Mouse (Mus musculus): ENCODE results near the gene Pgbd5.

Gene Pgbd5

GRCm38 (mm10) chr8:124346852-124347523, 92.5 kb downstream of the Pgbd5 start:
- DNase-seq (ENCODE audit: inconsistent ontology term), result peak; percentile 60

DNA sequence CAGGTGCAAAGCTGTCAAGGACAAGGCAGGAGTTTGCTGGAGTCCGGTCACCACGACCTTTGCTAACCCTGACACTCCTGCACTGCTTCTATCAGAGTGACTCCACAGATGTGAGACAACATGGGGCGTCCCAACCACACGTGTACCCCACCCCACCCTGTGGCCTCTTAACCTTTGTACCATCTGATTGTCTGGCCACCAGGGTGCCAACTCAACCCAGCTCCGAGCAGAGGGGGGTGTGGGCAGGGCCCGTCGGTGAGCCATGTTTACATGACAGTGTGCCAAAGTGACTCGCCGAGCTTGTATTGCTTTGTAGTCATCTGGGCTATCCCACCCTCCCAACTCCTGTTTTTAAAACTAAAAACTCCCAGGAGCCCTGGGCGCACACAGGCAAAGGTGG, 94.4 kb downstream of the Pgbd5 start:
- no peak for DNase-seq (ENCODE audit: inconsistent ontology term)

DNA sequence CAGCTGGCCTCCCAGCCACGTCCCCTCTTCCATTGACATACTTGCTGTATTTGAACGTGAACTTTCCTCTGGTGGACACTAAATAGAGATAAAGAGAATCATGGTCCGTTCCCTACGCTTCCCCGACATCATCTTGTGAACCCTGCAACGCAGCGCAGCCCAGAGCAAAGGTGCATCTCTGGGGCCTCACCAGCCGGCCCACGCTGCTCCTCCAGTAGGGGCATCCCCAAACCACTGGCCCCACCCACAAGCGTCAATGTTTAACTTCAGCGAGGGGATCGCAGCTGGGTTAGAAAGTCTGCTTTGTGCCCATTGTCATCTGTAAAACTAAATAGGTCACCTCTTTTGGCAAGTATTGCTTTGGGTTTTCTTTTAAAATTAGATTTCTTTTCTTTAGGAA, 95.5 kb downstream of the Pgbd5 start:
- DNase-seq (ENCODE audit: inconsistent ontology term), result no peak

DNA sequence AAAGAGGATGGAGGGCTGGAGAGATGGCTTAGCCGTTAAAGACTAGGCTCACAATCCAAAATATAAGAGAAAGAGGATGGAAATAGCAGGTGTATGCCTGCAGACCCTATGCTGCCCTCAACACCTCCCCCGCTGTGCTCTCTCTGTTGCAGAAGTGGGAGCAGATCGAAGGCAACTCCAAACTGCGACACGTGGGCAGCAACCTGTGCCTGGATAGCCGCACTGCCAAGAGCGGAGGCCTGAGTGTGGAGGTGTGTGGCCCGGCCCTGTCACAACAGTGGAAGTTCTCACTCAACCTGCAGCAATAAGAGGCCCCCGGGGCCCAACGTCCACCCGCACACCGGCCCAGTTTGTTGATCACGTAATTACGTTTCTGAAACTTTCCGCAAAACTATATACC, 96.3 kb downstream of the Pgbd5 start:
- DNase-seq (ENCODE audit: inconsistent ontology term), result no peak

DNA sequence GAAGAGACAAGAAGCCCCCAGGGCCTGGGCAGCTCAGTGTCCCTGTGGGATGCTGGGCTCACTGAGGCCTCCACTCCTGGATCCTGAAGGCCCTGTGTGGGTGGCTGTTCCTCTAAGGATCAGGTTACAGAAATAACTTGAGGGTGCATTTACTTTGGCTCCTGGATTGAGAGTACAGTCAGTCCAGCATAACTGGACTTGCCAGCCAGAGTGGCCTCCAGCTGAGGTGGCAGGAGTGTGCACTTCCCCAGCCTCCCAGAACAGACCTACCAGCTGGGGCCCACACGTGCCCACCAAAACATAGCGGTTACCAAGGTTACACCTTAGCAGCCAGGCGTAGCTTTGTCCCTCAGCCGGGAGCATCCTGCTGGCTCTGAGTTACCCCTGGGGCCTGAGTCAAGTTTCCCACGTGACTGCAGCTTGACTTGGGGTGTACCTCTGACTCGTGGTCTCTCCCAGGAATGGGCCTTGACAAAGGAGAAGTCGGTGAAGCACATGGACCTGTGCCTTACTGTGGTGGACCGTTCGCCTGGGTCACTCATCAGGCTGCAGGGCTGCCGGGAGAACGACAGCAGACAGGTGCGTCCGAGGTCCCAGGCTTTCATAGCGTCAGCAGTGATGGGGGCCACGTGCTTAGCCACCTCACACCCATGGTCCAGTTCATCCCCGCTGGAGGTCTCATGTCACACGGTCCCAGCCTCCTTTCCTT, 98.9 kb downstream of the Pgbd5 start:
- no peak for DNase-seq (ENCODE audit: inconsistent ontology term)

GRCm38 (mm10) chr8:124339742-124340141, 99.7 kb downstream of the Pgbd5 start:
- no peak for DNase-seq (ENCODE audit: inconsistent ontology term)

DNA sequence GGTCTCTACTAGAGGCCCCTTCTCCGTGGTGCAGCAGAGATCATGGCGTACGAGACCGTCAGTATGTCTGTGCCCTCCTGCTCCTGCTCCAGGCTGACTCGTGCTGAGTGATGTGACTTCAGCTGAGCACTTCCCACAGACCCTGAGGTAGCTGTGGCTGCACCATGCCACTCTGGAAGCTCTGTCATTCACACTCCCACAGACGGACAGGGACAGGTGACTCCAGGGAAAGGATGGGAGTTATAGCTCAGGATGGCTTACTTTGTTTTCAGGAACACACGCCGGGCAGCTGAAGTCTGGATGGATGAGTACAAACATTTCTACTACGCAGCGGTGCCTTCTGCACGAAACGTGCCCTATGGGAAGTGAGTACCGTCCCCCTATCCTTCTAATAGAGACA, 103.2 kb downstream of the Pgbd5 start:
- no peak for DNase-seq (ENCODE audit: inconsistent ontology term)

DNA sequence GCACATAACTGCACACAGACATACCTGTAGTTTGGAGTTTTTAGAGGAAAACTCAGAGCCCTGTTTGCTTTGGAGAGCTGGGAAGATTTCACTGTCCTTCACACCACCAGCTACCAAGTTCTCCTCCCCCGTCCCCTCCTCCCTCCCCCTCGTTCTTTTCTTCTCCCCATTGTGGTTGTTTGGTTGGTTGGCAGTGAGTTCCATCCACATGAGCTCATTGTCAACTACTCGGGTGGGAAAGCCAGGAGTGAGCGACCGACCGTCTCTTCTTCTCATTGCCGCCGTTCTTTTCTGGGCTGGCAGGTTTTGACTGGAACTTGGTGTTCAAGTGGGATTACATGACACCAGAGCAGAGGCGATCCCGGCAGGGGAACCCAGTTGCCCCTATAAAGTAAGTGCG, 107.8 kb downstream of the Pgbd5 start:
- DNase-seq (ENCODE audit: inconsistent ontology term), result peak; percentile 87

GRCm38 (mm10) chr8:124331094-124331493, 108.4 kb downstream of the Pgbd5 start:
- peak; percentile 75 for DNase-seq (ENCODE audit: inconsistent ontology term)

DNA sequence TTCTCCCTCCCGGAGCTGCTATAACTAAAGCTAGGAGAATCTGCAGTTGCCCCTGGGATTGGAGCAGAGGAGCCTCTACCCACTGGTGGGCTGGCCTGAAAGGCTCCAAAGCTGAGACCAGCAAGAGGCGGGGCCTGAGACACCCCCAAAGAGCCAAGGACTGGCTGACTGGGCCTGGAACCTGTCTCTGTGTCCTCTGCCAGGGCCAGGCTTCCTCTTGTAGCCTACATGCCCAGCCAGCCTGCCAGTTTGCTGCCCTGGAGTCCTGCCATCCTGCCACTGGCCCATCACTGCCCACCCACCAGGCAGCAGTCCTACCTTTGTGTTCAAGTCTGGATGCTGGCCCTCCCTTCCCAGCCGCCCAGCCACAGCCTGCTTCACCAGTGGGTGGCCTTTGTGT, 109.0 kb downstream of the Pgbd5 start:
- DNase-seq (ENCODE audit: inconsistent ontology term), result peak; percentile 58

DNA sequence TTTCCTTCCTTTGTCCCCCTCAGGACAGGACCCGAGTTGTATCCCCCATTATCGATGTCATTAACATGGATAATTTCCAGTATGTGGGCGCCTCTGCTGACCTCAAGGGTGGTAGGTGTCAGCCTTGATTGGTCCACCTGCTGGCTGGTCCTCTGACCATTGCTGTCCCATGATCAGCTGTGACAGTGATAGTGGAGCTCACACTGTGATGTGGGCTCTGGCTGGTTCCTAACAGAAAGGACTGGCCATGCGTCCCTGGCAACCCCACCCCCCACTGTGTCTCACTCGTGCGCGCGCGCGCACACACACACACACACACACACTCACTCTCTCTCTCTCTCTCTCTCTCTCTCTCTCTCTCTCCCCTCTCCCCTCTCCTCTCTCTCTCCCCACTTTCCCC, 109.8 kb downstream of the Pgbd5 start:
- DNase-seq (ENCODE audit: inconsistent ontology term), result no peak

GRCm38 (mm10) chr8:124328259-124328658, 111.2 kb downstream of the Pgbd5 start:
- no peak for DNase-seq (ENCODE audit: inconsistent ontology term)

DNA sequence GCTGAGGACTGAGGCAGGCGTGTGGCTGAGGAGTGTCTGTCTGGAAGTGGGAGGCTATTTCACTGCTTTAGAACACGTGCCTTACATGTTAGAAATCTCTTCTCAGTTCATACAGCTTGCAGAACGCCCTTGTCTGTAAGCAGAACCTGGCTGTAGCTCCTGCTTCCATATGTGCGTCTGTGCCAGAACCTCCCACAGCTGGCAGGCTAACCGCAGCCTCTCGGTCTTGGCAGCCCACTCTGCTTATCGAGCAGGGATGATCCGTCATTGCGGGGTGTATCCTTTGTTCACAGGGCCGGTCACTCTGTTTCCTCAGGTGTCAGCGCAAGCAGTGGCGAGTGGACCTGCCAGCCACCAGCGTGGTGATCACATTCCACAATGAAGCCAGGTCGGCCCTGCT, 116.1 kb downstream of the Pgbd5 start:
- DNase-seq (ENCODE audit: inconsistent ontology term), result no peak

DNA sequence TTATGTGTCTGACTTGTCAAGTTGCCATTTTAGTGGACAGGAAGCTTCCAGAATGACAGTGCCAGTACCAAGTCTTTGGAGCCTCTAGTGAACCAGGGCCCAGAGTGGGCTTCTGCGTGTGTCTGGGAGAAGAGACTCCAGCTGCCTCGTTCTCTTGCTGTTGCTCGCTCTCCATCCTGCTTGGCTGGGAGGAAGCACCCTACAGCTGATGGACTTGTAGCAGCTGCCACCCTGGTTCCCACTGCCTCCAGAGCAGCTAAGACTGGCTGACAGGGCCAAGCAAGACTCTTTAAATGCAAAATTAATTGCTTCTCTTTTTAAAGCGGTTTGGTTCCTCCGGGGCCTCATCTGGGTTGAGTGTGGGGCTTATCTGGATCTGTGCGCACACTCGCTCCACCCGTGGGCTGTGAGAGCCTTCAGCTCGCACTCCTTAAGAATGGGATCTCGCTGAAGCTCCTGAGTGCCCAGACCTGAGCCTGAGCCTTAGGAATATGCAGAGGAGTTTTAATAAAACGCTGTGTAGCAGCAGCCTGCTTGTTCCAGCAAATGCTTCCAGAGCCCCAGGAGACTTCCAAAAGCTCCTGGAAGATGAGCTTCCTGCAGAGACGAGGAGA, 118.1 kb downstream of the Pgbd5 start:
- no peak for DNase-seq (ENCODE audit: inconsistent ontology term)

DNA sequence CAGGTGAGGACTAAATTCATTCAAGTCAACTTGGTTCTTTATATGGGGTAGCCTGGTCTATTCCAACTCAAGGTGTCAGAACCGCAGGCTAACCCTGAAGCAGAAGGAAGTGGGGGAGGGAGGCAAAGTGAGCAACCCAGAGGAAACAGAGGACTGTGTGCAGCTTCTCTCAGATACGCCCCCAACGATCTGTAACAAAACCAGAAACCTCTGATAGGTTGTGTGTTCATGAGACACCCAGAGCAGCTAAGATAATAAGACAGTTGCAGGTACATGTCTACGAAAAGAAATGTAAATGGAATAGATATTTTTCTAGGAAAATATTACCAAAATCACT, 120.2 kb downstream of the Pgbd5 start:
- no peak for DNase-seq (ENCODE audit: inconsistent ontology term)

Data from Muller cell, postnatal 12 days (primary cell).